Mouse (Mus musculus): ENCODE results near the gene Trim43b. TPM values are rescaled to one million over a fixed set of nuclear protein-coding genes. Genes with fewer than 3 reads are reported as not detected.
"Not testable (repeated sequence)": the region's sequence is repeated elsewhere in the genome, so short reads cannot be mapped to it uniquely, and the experiment has no call there.

Gene Trim43b
- total RNA-seq (2021), result under 1 TPM in 1 of 2 experiments, not detected in 1; 0.27 TPM

DNA sequence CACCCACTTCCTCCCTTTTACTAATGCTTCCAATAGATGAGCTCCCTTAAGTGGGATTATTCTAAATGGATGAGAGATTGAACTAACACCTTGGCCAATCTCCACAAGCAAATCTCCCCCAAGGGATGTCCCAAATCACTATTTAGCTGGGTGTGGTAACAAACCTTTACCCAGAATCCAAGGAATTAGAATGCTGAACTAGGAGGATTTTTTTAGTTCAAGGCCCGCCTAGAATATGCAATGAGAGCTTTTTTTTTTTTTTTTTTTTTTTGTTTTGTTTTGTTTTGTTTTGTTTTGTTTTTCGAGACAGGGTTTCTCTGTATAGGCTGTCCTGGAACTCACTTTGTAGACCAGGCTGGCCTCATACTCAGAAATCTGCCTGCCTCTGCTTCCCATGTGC, at the start of gene Trim43b:
TSS of gene Trim43b (minus strand) at position 101 of the 400 bp plus-strand sequence.
- not testable (repeated sequence) for DNase-seq

DNA sequence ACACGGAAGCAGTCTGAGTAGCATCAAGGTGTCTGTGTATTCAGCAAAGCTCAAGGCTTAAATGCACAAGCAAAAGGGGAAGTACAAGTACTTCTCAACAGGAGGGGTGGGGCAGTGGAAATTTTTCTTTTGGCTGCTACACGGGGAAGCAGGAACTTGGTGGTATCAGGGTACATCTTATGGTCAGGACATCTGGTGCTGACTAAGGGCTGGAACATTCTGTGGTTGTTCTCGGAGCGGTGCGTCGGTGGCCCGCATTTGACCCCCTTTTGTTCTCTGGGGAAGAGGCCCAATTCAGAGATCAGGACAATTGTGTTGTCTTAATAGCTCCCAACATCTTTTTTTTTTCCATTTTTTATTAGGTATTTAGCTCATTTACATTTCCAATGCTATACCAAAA, 11.9 kb upstream of the Trim43b start:
- not testable (repeated sequence) for DNase-seq

GRCm38 (mm10) chr9:89086746-89087145, 5.9 kb downstream of the Trim43b start:
- not testable (repeated sequence) for DNase-seq

- not testable (repeated sequence) for DNase-seq
Measured at GRCm38 (mm10) chr9:89079637-89080036, 13.0 kb downstream of the Trim43b start.

DNA sequence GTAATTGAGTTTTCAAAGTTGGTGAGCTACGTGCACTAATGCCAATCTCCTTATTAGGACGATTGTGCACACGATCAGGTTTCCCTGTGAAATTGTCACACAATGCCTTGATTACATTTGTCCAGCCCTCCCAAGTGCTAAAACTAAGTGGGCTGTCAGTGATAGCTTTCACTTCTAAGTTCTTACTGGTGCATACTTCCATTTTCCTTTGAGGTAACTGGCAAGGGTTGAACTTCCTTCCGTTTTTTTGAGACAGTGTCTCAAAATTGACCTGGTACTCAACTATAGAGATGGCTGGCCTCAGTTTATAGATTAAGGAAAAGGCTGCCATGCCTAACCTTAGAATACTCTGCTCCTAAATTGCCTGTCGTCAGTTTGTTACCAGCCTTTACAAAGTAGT, 16.1 kb downstream of the Trim43b start:
- DNase-seq, result not testable (repeated sequence)

DNA sequence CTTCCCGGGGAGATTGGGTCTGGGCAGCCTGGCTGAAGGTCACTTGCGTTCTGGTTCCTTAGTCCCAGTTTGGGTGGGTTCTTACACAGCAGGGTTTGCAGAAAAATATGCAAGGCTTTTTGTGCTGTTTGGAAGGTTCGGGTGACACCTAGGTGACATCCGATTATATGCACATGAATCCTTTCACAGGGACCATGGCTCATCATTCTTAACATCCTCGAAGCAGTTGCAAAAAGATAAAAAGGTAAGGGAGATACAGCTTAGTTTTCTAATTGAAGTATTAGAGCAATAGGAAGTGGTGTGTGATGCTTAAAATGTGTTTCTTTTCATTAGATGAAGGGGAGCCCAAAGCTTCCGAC, 25.5 kb downstream of the Trim43b start:
- DNase-seq, result not testable (repeated sequence)

GRCm38 (mm10) chr9:89066378-89067142, 26.1 kb downstream of the Trim43b start:
- DNase-seq, result peak; percentile 64 to 73

Other genes with a start within 250 kb of the Trim43b start
- gene Bcl2a1a, start 135.9 kb downstream of the Trim43b start, total RNA-seq (2021), result not detected
- gene Bcl2a1b, start 106.4 kb upstream of the Trim43b start, total RNA-seq (2021), result under 1 TPM in 1 of 2 experiments, not detected in 1; 0.45 TPM
- not detected for gene Gm29094, start 106.5 kb upstream of the Trim43b start, total RNA-seq (2021)
- 10 to 100 TPM; 31.0 to 34.8 TPM for gene Mthfs, start 117.8 kb upstream of the Trim43b start, total RNA-seq (2021)